Mouse (Mus musculus) bone marrow, adult 2 months (tissue): ENCODE measurements at regions not wholly inside any gene's neighbourhood (a gene's known extent, or its start where the extent isn't known, plus 50 kb on each side); places are given as distances from the start of the nearest gene placed in this dataset.

Source experiments
- H3K27ac ChIP-seq: fragments of 200-500 bp; 2 replicates; pipeline ENCODE4 v1.5.1; 2012; ENCODE audit warnings: low read depth, mild to moderate bottlenecking, control low read depth, inconsistent platforms, low read length; ENCODE audit not compliant: control insufficient read depth, poor library complexity, insufficient read depth
- H3K4me1 ChIP-seq: fragments of 200-500 bp; 2 replicates; pipeline ENCODE4 v1.6.1; 2011; ENCODE audit warnings: low read length; ENCODE audit not compliant: control insufficient read depth, insufficient read depth
- H3K4me3 ChIP-seq: fragments of 200-500 bp; replicated peaks from 2 replicates; pipeline ENCODE3; 2011; ENCODE audit warnings: mild to moderate bottlenecking, low read depth, low read length, control low read depth; ENCODE audit not compliant: control insufficient read depth
- CTCF ChIP-seq: fragments of 200-500 bp; IDR thresholded peaks from 2 replicates; pipeline ENCODE4 v1.5.1; 2011; ENCODE audit warnings: low read length, control low read depth; ENCODE audit not compliant: control insufficient read depth, insufficient read depth
- POLR2A ChIP-seq: fragments of 200-500 bp; IDR thresholded peaks from 2 replicates; pipeline ENCODE4 v1.6.1; 2011; ENCODE audit warnings: low read depth, mild to moderate bottlenecking, control low read depth, low read length, borderline replicate concordance; ENCODE audit not compliant: control insufficient read depth
- WGBS: fragments of 180-500 bp; shearing (Covaris S2); methylation state at CpG from one replicate; pipeline ENCODE4 v1.1.7; 2018; 5-methylcytosine and 5-hydroxymethylcytosine counted together

GRCm38 (mm10) chr4:95233034-95233433 lies 181.0 kb upstream of the Jun start:
- Histone ChIP-seq H3K4me1 (peaks cover 4% of the 10 kb centered on the region; the same call in 1 of the 2 replicates), H3K4me3 (no peak overlapping the region), H3K27ac (no peak overlapping the region)
- TF ChIP-seq CTCF (no peak), POLR2A (no peak)

- no peak overlapping the region for H3K27ac ChIP-seq
- peaks cover 4% of the 10 kb centered on the region; the same call in 1 of the 2 replicates for H3K4me1 ChIP-seq
- no peak overlapping the region for H3K4me3 ChIP-seq
- TF ChIP-seq POLR2A (no peak), CTCF (no peak)
- 53% methylated on average over 2 of the region's 2 CpGs for WGBS
These were observed 182.1 kb upstream of the Jun start for GRCm38 (mm10) chr4:95234030-95234555.

GRCm38 (mm10) chr4:95247977-95248376 lies 196.0 kb upstream of the Jun start:
- 10% methylated on average over 1 of the region's 1 CpGs for WGBS
- TF ChIP-seq POLR2A (no peak), CTCF (no peak)
- Histone ChIP-seq H3K4me3 (no peak overlapping the region), H3K27ac (no peak overlapping the region), H3K4me1 (peaks cover 4% of the 10 kb centered on the region; the same call in 1 of the 2 replicates)

- no peak overlapping the region for H3K27ac ChIP-seq
- 38% methylated on average over 4 of the region's 4 CpGs for whole genome bisulfite sequencing
- H3K4me3 ChIP-seq = no peak overlapping the region
- TF ChIP-seq POLR2A (no peak), CTCF (no peak)
- peaks cover 4% of the 10 kb centered on the region; the same call in 1 of the 2 replicates for H3K4me1 ChIP-seq
These were observed 197.0 kb upstream of the Jun start for GRCm38 (mm10) chr4:95249031-95249430.

- H3K27ac ChIP-seq = no peak overlapping the region
- H3K4me1 ChIP-seq = peaks cover 4% of the 10 kb centered on the region; the same call in 1 of the 2 replicates
- 6% methylated on average over 1 of the region's 1 CpGs for WGBS
- H3K4me3 ChIP-seq = no peak overlapping the region
- TF ChIP-seq POLR2A (no peak), CTCF (no peak)
These were observed 198.1 kb upstream of the Jun start for GRCm38 (mm10) chr4:95250083-95250482.

GRCm38 (mm10) chr4:95269766-95270165 lies 217.7 kb upstream of the Jun start:
- Histone ChIP-seq H3K27ac (no peak overlapping the region), H3K4me1 (peaks cover 4% of the 10 kb centered on the region; the same call in 1 of the 2 replicates), H3K4me3 (no peak overlapping the region)
- TF ChIP-seq CTCF = no peak
- no peak for TF ChIP-seq POLR2A

GRCm38 (mm10) chr4:95270389-95270788 lies 218.4 kb upstream of the Jun start:
- Histone ChIP-seq H3K27ac (no peak overlapping the region), H3K4me3 (no peak overlapping the region), H3K4me1 (peaks cover 4% of the 10 kb centered on the region; the same call in 1 of the 2 replicates)
- TF ChIP-seq CTCF = no peak
- no peak for TF ChIP-seq POLR2A
- WGBS = 3% methylated on average over 1 of the region's 1 CpGs

GRCm38 (mm10) chr4:95276231-95276630 lies 224.2 kb upstream of the Jun start:
- TF ChIP-seq POLR2A (no peak), CTCF (no peak)
- Histone ChIP-seq H3K4me1 (peaks cover 3% of the 10 kb centered on the region; the same call in 1 of the 2 replicates), H3K27ac (no peak overlapping the region), H3K4me3 (no peak overlapping the region)
- WGBS = 43% methylated on average over 3 of the region's 3 CpGs
